In genomic region chr1:22805025-22805725, GRCm38 (mm10) we compare ENCODE assay signal across 8 mouse cellular contexts. TPM values are rescaled to one million over a fixed set of nuclear protein-coding genes. Genes with fewer than 3 reads are reported as not detected.
DNase-seq lines count a peak whose midpoint lies in the region; ATAC-seq and TF ChIP-seq lines count a peak whose summit lies in the region.

No protein-coding gene starts in this region.

- ATAC-seq in embryonic facial prominence, embryonic 12.5 days (ENCODE audit: insufficient number of reproducible peaks, insufficient read depth, low FRiP score, low TSS enrichment): peak; percentile 29
- peak; percentile 48 for ATAC-seq in hindbrain, embryonic 15.5 days (ENCODE audit: low FRiP score, low read depth)
- no peak for ATAC-seq in liver, embryonic 15.5 days (ENCODE audit: insufficient read depth)
- ATAC-seq in stomach, embryonic 15.5 days (ENCODE audit: insufficient read depth, low FRiP score, low read depth): peak; percentile 38
- no peak; the same call in 1 of the 2 replicates for ATAC-seq in monocyte, adult 5-6 weeks (replicated peaks; ENCODE audit: insufficient number of reproducible peaks, low FRiP score, low TSS enrichment, poor library complexity, severe bottlenecking)

- H3K4me2 ChIP-seq in embryonic facial prominence, embryonic 12.5 days (replicated peaks): peak overlapping the region; percentile 89
- H3K4me2 ChIP-seq in hindbrain, embryonic 15.5 days: peak overlapping the region; percentile 74
- H3K4me2 ChIP-seq in liver, embryonic 15.5 days: peak overlapping the region; percentile 67
- H3K4me2 ChIP-seq in stomach, embryonic 15.5 days: peak overlapping the region; percentile 96

- DNase-seq in kidney, adult 2 months: no peak
- DNase-seq in kidney, postnatal 4 days: no peak
- peak; percentile 4 for DNase-seq in R1 (ENCODE audit: low read depth, low spot score)

- H3K27ac ChIP-seq in kidney, adult 2 months (ENCODE audit: insufficient read depth, low read depth, low read length): no peak overlapping the region
- H3K27ac ChIP-seq in embryonic facial prominence, embryonic 12.5 days: no peak overlapping the region
- H3K27ac ChIP-seq in hindbrain, embryonic 15.5 days (replicated peaks): peak overlapping the region; percentile 88
- no peak overlapping the region for H3K27ac ChIP-seq in liver, embryonic 15.5 days (replicated peaks)
- H3K27ac ChIP-seq in stomach, embryonic 15.5 days: no peak overlapping the region

- H3K4me3 ChIP-seq in kidney, adult 2 months (ENCODE audit: insufficient read depth, low read depth, low read length): peak overlapping the region; percentile 44
- peak overlapping the region; percentile 67 for H3K4me3 ChIP-seq in embryonic facial prominence, embryonic 12.5 days
- peak overlapping the region; percentile 58 for H3K4me3 ChIP-seq in hindbrain, embryonic 15.5 days
- H3K4me3 ChIP-seq in liver, embryonic 15.5 days (replicated peaks): peak overlapping the region; percentile 44
- H3K4me3 ChIP-seq in stomach, embryonic 15.5 days (replicated peaks): peak overlapping the region; percentile 60

- H3K9ac ChIP-seq in embryonic facial prominence, embryonic 12.5 days: peak overlapping the region; percentile 76
- peak overlapping the region; percentile 83 for H3K9ac ChIP-seq in hindbrain, embryonic 15.5 days
- H3K9ac ChIP-seq in liver, embryonic 15.5 days: no peak overlapping the region
- peak overlapping the region; percentile 27 for H3K9ac ChIP-seq in stomach, embryonic 15.5 days

- H3K27me3 ChIP-seq in kidney, adult 2 months (replicated peaks; ENCODE audit: control insufficient read depth, insufficient read depth, low read length): peaks cover 2% of the 10 kb centered on the region; the same call in 1 of the 2 replicates
- H3K27me3 ChIP-seq in embryonic facial prominence, embryonic 12.5 days: peaks cover 11% of the 10 kb centered on the region
- H3K27me3 ChIP-seq in hindbrain, embryonic 15.5 days: 0 out of 2 replicates have a peak, but pooled peaks cover 2% of the 10 kb centered on the region
- H3K27me3 ChIP-seq in liver, embryonic 15.5 days: peaks cover 33% of the 10 kb centered on the region
- peaks cover 3% of the 10 kb centered on the region for H3K27me3 ChIP-seq in stomach, embryonic 15.5 days (replicated peaks)

- no peaks in the 10 kb centered on the region for H3K36me3 ChIP-seq in kidney, adult 2 months (ENCODE audit: control insufficient read depth, insufficient read depth, low read length)
- H3K36me3 ChIP-seq in embryonic facial prominence, embryonic 12.5 days: no peaks in the 10 kb centered on the region
- no peaks in the 10 kb centered on the region for H3K36me3 ChIP-seq in hindbrain, embryonic 15.5 days
- no peaks in the 10 kb centered on the region for H3K36me3 ChIP-seq in liver, embryonic 15.5 days (replicated peaks)
- no peaks in the 10 kb centered on the region for H3K36me3 ChIP-seq in stomach, embryonic 15.5 days

- 11% methylated on average over 15 of the region's 15 CpGs for WGBS in kidney, adult 2 months
- 6% methylated on average over 15 of the region's 15 CpGs for WGBS in embryonic facial prominence, embryonic 12.5 days
- 4% methylated on average over 15 of the region's 15 CpGs for WGBS in hindbrain, embryonic 15.5 days
- 9% methylated on average over 15 of the region's 15 CpGs for WGBS in liver, embryonic 15.5 days (ENCODE audit: insufficient replicate concordance)
- WGBS in stomach, embryonic 15.5 days: 7% methylated on average over 15 of the region's 15 CpGs

- no peaks in the 10 kb centered on the region for H3K9me3 ChIP-seq in embryonic facial prominence, embryonic 12.5 days
- no peaks in the 10 kb centered on the region for H3K9me3 ChIP-seq in hindbrain, embryonic 15.5 days
- H3K9me3 ChIP-seq in liver, embryonic 15.5 days (replicated peaks): no peaks in the 10 kb centered on the region
- H3K9me3 ChIP-seq in stomach, embryonic 15.5 days: no peaks in the 10 kb centered on the region

- TF ChIP-seq POLR2A in kidney, adult 2 months (IDR thresholded peaks at IDR 0.05; ENCODE audit: low read depth, low read length): no peak

- TF ChIP-seq CTCF in kidney, adult 2 months (conservative IDR thresholded peaks at IDR 0.05; ENCODE audit: insufficient read depth, insufficient read length, low read depth, low read length): no peak

- H3K4me1 ChIP-seq in kidney, adult 2 months (ENCODE audit: control insufficient read depth, insufficient read depth, low read length): no peaks in the 10 kb centered on the region
- H3K4me1 ChIP-seq in embryonic facial prominence, embryonic 12.5 days: peaks cover 5% of the 10 kb centered on the region
- H3K4me1 ChIP-seq in hindbrain, embryonic 15.5 days (replicated peaks): peaks cover 28% of the 10 kb centered on the region
- H3K4me1 ChIP-seq in liver, embryonic 15.5 days (replicated peaks): no peaks in the 10 kb centered on the region
- H3K4me1 ChIP-seq in stomach, embryonic 15.5 days: peaks cover 3% of the 10 kb centered on the region; the same call in 1 of the 2 replicates

RNA-seq across cellular contexts. Expression of gene Rims1, which starts 0.6 kb away (rescaled TPM):
- polyA plus RNA-seq in kidney, adult 2 months (2012; rRNA removed): 0.02 and 0.11 TPM in 2 replicates
- 3.6 and 4.0 TPM in 2 replicates for polyA plus RNA-seq in embryonic facial prominence, embryonic 12.5 days (2016; fragmentation: Nextera tagmentation; extraction: Ambion mirVana)
- 20.5 and 21.5 TPM in 2 replicates for polyA plus RNA-seq in hindbrain, embryonic 15.5 days (2015; fragmentation: Nextera tagmentation; extraction: Ambion mirVana)
- 0.08 and 0.09 TPM in 2 replicates for polyA plus RNA-seq in liver, embryonic 15.5 days (2015; fragmentation: Nextera tagmentation; extraction: Ambion mirVana)
- polyA plus RNA-seq in stomach, embryonic 15.5 days (2015; fragmentation: Nextera tagmentation; extraction: Ambion mirVana): 6.6 and 8.8 TPM in 2 replicates
- total RNA-seq in monocyte, adult 5-6 weeks (2017): not detected in 3 replicates

Comparison
In these comparisons a context has a peak if more than half of its experiments do, and no peak if none do; other contexts are left out.
1. ATAC-seq: peak in embryonic facial prominence, embryonic 12.5 days (single experiment), hindbrain, embryonic 15.5 days (single experiment) and stomach, embryonic 15.5 days (single experiment); none in liver, embryonic 15.5 days (single experiment) and monocyte, adult 5-6 weeks (single experiment).
2. Peak in every context shown above with its lines, with median percentiles within 50 percentile points of each other: H3K4me3 ChIP-seq and H3K4me2 ChIP-seq.